Mouse (Mus musculus): ENCODE results near the gene Tekt5. TPM values are rescaled to one million over a fixed set of nuclear protein-coding genes. Genes with fewer than 3 reads are reported as not detected.

Tekt5 gene
- total and polyA plus RNA-seq, 2 experiments = 0.07 to 0.09 TPM

- H3K4me1 ChIP-seq (ENCODE audit: control insufficient read depth, insufficient read depth, low read length) = no peaks in the 10 kb centered on the region
- WGBS = 86% methylated on average over 13 of the region's 13 CpGs
- H3K4me3 ChIP-seq (ENCODE audit: insufficient read depth, low read depth, low read length) = no peak overlapping the region
- no peaks in the 10 kb centered on the region for H3K36me3 ChIP-seq (ENCODE audit: control insufficient read depth, insufficient read depth, low read length)
- DNase-seq (ENCODE audit: extremely low read depth, low read depth, low spot score) = no peak
- H3K27ac ChIP-seq (replicated peaks; ENCODE audit: insufficient read depth, low read depth, low read length) = no peak overlapping the region
- TF ChIP-seq CTCF (IDR thresholded peaks at IDR 0.05; ENCODE audit: low read depth, low read length) (no peak), POLR2A (IDR thresholded peaks at IDR 0.05; ENCODE audit: extremely low read depth, insufficient read depth, low read length) (no peak)
- H3K79me2 ChIP-seq (ENCODE audit: control insufficient read depth, insufficient read depth, low read length) = no peaks in the 10 kb centered on the region
- H3K27me3 ChIP-seq (ENCODE audit: control insufficient read depth, insufficient read depth, low read length) = no peaks in the 10 kb centered on the region
- H3K9ac ChIP-seq (ENCODE audit: low read depth, low read length) = no peak overlapping the region
These were observed 57.7 kb downstream of the Tekt5 start for GRCm38 (mm10) chr16:10337422-10338197.

- H3K27me3 ChIP-seq (ENCODE audit: control insufficient read depth, insufficient read depth, low read length) = no peaks in the 10 kb centered on the region
- H3K36me3 ChIP-seq (ENCODE audit: control insufficient read depth, insufficient read depth, low read length) = no peaks in the 10 kb centered on the region
- no peak overlapping the region for H3K27ac ChIP-seq (replicated peaks; ENCODE audit: insufficient read depth, low read depth, low read length)
- H3K4me3 ChIP-seq (ENCODE audit: insufficient read depth, low read depth, low read length) = no peak overlapping the region
- DNase-seq (ENCODE audit: extremely low read depth, low read depth, low spot score) = no peak
- no peaks in the 10 kb centered on the region for H3K79me2 ChIP-seq (ENCODE audit: control insufficient read depth, insufficient read depth, low read length)
- TF ChIP-seq CTCF (IDR thresholded peaks at IDR 0.05; ENCODE audit: low read depth, low read length) = no peak
- TF ChIP-seq POLR2A (IDR thresholded peaks at IDR 0.05; ENCODE audit: extremely low read depth, insufficient read depth, low read length) = no peak
- 90% methylated on average over 19 of the region's 19 CpGs for WGBS
- no peaks in the 10 kb centered on the region for H3K4me1 ChIP-seq (ENCODE audit: control insufficient read depth, insufficient read depth, low read length)
- H3K9ac ChIP-seq (ENCODE audit: low read depth, low read length) = no peak overlapping the region
These were observed 58.6 kb downstream of the Tekt5 start for GRCm38 (mm10) chr16:10336454-10337421.

DNA sequence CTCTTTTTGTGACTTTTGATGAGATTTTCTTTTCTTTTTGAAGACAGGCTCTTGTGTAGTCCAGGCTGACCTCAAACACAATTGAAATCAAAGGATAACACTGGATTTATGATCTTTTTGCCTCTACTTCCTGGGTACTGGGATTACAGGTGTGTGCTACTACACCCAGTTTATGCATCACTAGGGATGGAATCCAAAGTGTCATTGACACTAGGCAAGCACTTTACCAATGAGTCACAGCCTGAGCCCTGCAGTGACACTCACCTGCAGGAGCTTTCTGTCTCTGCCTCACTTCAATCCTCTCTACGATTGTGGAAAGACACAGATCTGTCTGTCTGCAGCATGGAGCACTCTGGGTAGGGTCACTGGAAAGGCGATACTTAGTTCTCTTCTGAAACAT lies 59.3 kb downstream of the Tekt5 start:
- Histone ChIP-seq H3K27ac (replicated peaks; ENCODE audit: insufficient read depth, low read depth, low read length) (no peak overlapping the region), H3K27me3 (ENCODE audit: control insufficient read depth, insufficient read depth, low read length) (no peaks in the 10 kb centered on the region), H3K79me2 (ENCODE audit: control insufficient read depth, insufficient read depth, low read length) (no peaks in the 10 kb centered on the region), H3K9ac (ENCODE audit: low read depth, low read length) (no peak overlapping the region), H3K36me3 (ENCODE audit: control insufficient read depth, insufficient read depth, low read length) (no peaks in the 10 kb centered on the region), H3K4me1 (ENCODE audit: control insufficient read depth, insufficient read depth, low read length) (no peaks in the 10 kb centered on the region), H3K4me3 (ENCODE audit: insufficient read depth, low read depth, low read length) (no peak overlapping the region)
- 87% methylated on average over 2 of the region's 2 CpGs for WGBS
- TF ChIP-seq CTCF (IDR thresholded peaks at IDR 0.05; ENCODE audit: low read depth, low read length) = no peak
- no peak for TF ChIP-seq POLR2A (IDR thresholded peaks at IDR 0.05; ENCODE audit: extremely low read depth, insufficient read depth, low read length)
- DNase-seq (ENCODE audit: extremely low read depth, low read depth, low spot score) = no peak

GRCm38 (mm10) chr16:10332732-10333131 lies 62.6 kb downstream of the Tekt5 start:
- Histone ChIP-seq H3K36me3 (ENCODE audit: control insufficient read depth, insufficient read depth, low read length) (no peaks in the 10 kb centered on the region), H3K79me2 (ENCODE audit: control insufficient read depth, insufficient read depth, low read length) (no peaks in the 10 kb centered on the region), H3K4me1 (ENCODE audit: control insufficient read depth, insufficient read depth, low read length) (peaks cover 5% of the 10 kb centered on the region), H3K4me3 (ENCODE audit: insufficient read depth, low read depth, low read length) (no peak overlapping the region), H3K27me3 (ENCODE audit: control insufficient read depth, insufficient read depth, low read length) (no peaks in the 10 kb centered on the region), H3K9ac (ENCODE audit: low read depth, low read length) (no peak overlapping the region), H3K27ac (replicated peaks; ENCODE audit: insufficient read depth, low read depth, low read length) (no peak overlapping the region)
- no peak for DNase-seq (ENCODE audit: extremely low read depth, low read depth, low spot score)
- TF ChIP-seq CTCF (IDR thresholded peaks at IDR 0.05; ENCODE audit: low read depth, low read length) (no peak), POLR2A (IDR thresholded peaks at IDR 0.05; ENCODE audit: extremely low read depth, insufficient read depth, low read length) (no peak)
- WGBS = 18% methylated on average over 7 of the region's 7 CpGs

DNA sequence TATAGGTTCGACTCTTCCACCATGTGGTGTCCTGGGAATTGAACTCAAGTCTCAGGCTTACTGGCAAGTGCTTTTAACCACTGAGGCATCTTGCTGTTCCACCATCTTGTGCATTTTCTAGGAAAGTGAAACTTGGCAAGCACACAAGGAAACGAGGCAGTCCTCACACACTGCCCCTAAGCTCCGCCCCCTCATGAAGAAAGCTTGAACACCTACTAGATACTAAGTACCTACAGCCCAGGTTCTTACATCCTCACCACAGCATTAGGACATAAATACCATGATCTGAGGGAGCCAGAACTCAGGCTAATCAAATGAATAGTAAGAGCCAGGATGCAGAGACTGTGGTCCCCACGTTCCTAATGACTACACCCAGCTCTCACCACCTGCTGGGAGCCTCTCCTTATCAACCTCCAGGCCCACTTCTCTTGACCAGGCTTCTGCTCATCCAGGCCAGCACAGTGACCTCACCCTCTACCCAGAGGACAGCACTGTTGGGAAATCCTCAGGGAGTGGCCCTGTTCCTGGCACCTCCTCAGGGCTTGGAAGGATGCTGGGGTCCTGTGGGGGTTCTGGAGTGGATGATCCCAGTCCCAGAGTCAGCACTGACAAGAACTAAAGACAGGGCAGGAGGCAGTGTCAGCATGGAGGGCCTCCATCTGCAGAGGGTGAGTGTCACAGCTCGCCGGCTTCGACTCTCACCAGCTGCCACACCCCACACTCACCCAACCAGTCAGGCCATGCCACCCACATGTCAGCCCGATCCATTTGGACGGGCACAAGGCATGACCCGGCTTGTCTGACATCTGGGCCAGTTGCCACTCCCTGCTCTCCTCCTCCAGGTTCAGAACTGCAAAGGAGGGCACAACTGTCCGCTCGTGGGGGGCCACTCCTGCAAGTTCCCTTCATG lies 64.4 kb downstream of the Tekt5 start:
- TF ChIP-seq CTCF (IDR thresholded peaks at IDR 0.05; ENCODE audit: low read depth, low read length) (no peak), POLR2A (IDR thresholded peaks at IDR 0.05; ENCODE audit: extremely low read depth, insufficient read depth, low read length) (no peak)
- Histone ChIP-seq H3K27me3 (ENCODE audit: control insufficient read depth, insufficient read depth, low read length) (no peaks in the 10 kb centered on the region), H3K36me3 (ENCODE audit: control insufficient read depth, insufficient read depth, low read length) (no peaks in the 10 kb centered on the region), H3K27ac (replicated peaks; ENCODE audit: insufficient read depth, low read depth, low read length) (no peak overlapping the region), H3K4me1 (ENCODE audit: control insufficient read depth, insufficient read depth, low read length) (peaks cover 5% of the 10 kb centered on the region), H3K79me2 (ENCODE audit: control insufficient read depth, insufficient read depth, low read length) (no peaks in the 10 kb centered on the region), H3K9ac (ENCODE audit: low read depth, low read length) (no peak overlapping the region), H3K4me3 (ENCODE audit: insufficient read depth, low read depth, low read length) (no peak overlapping the region)
- peak; percentile 22 for DNase-seq (ENCODE audit: extremely low read depth, low read depth, low spot score)
- 71% methylated on average over 12 of the region's 12 CpGs for WGBS
